Mouse (Mus musculus) 3T3-L1 (cell line): ENCODE measurements around the gene Trabd2b.

Experiments
- DNase-seq: peaks from one replicate; pipeline ENCODE4 v3.0.0-alpha.2; 2015; ENCODE audit warnings: low read depth, low spot score

Gene Trabd2b

DNA sequence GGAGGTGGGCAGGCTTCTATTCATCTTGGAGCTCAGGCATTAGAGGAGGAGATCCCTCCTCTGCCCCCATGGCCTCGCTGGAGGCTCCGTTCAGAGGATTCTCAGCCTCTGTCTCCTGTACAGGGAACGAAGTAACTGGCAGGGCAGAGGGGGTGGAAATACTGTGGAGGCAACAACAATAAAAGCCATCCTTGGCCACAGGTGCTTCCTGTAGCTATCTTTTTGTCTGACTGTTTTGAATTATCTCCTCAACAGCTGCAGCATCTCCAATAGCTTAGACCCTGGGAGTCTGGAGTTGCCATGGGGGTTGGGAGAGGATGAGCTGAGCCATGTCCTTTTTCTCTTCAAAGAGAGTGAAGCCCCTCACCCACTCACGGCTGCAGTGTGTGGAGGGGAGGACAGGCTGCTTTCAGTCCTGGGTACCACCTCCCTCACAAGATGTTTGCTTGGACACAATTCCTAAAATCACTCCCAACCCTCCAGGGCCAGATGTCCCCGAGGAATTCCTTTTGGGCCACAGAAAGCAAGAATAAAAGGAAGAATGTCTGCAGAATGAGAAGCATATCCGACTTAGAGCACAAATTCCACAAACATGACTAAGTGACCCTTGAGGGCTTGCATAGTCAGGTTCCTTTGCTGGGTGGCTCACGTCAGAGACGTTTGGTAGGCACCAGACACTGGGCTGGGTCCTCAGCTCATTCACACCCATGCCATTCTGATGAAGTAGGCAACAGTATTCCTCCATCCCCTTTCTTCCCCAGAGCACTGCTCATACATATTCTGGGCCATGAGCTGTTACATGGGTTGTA, 194.9 kb downstream of the Trabd2b start:
- DNase-seq = peak; percentile 81

DNA sequence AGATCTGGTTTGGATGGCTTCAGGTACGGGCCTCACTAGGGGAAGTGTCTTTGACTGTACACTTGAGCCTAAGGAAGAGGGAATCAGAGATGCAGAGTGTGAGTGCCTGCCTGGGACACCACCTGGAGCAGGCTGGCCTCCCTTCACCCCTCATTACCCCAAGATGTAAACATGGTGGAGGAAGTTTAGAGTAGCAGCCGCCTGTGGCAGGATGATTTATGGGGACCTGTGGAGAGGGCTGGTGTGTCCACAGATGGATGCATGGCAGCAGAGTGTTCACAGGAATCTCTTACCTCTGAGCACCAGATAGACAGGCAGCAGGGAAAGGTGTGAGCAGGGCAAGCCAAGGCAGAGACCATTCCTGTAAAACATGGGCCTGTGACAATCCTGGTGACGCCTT, 199.1 kb downstream of the Trabd2b start:
- DNase-seq = no peak

DNA sequence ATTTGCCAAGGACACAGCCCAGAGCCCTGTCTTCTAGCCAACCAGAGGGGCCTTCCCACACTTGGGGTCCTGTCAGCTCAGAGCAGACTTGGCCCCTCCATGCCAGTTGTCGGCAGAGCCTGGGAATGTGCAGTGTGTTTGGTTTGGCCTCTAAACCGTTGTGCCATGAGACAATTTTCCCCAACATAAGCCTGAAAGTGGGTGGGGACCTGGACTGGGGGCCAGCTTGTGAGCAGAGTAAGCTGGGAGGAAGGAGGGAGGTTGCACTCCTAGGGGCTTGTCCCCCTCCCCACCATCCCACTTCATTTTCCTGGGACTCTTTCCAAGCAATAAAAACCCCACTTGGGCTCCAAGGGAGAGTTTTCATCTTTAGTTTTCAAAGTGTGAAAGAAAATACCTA, 201.3 kb downstream of the Trabd2b start:
- DNase-seq = no peak

DNA sequence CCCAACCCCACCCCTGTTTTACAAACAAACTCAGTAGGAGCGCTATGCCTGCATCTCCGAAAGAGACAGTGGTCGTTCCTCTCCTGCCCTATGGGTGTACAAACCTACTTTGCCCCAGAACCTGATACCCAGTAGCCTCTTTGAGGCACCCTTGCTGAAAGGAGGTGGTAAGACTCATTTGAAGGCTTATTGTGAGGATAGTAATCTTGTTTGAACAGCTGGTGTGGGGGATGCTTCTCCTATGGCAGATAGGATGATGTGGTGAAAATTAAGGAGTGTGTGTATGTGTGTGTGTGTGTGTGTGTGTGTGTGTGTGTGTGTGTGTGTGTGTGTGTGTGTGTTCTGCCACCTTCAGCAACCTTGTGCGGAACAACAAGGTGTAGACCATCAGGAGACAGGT, 202.8 kb downstream of the Trabd2b start:
- DNase-seq = no peak

DNA sequence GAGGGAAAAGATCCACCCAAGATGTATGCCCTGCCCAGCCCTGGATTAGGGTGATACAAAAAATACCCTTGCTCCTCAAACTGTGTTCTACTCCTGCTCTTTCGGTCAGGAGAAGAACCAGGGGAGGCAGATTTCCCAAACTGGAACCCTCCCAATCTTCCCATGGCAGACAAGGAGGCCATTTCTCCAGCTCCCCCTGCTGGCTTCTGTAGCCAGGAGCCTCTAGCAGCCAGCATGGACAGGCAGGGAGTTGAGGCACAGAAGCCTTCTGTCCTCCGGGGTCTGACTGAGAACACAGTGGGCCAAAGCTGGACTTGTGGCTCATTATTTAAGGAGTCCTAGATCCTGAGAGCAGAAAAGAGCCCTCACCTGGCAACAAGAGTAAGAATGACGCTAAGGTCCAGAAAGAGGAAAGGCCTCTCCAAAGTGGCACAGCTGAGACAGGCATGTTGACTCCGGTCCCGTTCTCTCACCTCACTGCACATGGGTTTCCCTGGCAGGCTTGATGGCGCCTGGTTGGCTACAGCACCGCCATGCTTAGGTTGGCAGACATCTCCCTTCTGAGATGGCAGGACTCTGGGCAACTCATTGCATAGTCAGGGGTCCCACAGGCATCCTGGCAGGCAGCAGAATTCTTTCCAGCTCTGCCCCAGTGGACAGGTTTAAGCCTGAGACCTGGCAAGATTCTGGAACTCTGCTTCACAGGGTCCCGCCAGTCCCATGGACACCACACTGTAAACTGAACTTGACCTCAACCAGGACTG, 204.8 kb downstream of the Trabd2b start:
- peak; percentile 42 for DNase-seq

DNA sequence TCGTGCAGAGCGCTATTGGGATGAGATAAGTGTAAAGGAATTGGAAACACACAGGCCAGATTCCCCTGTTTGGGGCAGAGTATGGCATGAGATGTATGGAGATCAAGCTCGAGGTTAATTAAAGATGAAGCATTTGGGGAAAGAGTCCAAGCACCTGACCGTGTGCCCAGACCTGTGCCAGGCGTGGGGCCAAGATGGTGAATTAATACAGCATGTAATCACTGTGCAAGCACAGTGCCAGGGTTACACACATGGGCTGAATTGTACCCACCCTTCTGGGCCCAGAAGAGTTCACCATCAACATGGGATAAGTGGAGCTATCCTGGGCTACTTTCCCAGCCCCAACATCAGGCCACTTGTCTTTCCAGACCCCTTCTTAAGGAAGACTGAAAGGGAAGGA, 205.5 kb downstream of the Trabd2b start:
- no peak for DNase-seq

DNA sequence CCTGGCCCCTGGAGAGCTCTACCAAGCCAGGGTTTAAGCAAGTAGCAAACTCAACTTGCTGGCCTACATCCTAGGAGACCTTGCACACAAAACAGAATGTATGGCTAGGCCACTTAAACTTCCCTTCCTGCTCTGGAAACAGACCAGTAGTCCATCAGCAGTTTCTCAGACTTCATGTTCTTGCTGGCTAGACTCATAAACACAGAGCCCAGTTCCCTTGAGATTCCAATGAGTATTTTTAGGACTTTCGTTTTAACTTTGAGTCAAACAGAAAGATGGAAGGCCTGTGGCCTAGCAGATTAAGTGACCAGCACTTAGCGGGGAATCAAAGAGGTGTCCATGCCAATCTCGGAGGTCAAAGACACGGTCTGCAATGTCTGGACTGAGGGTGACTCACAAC, 206.3 kb downstream of the Trabd2b start:
- peak; percentile 7 for DNase-seq

DNA sequence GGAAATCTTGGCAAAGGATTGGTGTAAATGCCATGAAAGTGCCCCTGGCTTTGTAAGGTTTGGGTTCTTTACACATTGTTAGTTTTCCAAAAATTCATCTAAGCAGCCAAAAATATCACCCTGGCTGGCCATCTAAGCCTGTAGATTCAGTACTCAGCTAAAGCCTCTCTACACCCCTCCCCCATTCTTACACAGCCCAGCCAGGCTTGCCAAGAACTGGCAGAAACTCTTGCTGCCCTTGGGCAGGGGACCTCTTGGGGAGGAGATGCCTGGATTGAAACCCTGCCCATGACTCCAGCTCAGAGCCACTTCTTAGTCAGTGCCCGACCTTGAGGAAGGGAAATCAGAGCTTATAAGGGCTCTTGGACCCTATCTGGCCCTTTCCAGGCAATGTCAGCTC, 207.6 kb downstream of the Trabd2b start:
- DNase-seq = peak; percentile 41

DNA sequence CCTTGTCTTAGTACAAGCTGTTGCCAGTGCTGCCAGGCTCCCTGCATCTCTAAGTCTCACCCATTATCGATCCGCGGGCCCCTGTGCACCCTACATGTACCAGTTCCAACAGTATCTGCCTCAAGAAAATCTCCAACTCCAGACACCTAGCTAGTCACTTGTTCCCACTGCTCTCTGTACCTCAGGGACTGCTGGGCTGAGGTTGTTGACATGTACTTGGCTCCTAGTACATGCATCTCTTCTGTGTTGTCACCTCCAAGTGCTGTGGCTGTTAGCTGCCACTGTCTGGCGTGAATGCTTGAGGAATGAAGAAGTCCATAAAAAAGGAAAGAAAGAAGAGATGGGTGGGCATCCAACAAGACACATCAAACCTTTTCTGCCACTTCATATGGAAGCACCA, 209.2 kb downstream of the Trabd2b start:
- DNase-seq = no peak

DNA sequence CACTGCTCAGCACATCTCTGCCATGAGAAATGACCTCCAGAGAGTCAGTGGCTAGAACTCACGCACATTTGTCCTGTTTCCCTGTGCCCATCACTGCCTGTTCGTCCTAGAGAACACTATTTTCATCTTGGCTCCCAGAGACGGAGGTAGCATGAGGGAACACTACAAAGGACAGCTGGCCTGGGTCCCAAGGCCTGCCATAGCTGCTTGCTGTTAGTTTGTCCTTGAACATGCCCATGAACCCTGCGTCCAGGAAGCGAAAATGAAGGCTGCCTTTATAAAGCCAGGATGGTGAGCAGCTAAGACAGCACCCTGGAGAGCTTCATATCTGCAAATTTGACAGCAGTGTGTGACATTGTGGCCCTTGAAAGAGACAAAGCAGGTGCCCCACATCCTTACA, 216.4 kb downstream of the Trabd2b start:
- no peak for DNase-seq

DNA sequence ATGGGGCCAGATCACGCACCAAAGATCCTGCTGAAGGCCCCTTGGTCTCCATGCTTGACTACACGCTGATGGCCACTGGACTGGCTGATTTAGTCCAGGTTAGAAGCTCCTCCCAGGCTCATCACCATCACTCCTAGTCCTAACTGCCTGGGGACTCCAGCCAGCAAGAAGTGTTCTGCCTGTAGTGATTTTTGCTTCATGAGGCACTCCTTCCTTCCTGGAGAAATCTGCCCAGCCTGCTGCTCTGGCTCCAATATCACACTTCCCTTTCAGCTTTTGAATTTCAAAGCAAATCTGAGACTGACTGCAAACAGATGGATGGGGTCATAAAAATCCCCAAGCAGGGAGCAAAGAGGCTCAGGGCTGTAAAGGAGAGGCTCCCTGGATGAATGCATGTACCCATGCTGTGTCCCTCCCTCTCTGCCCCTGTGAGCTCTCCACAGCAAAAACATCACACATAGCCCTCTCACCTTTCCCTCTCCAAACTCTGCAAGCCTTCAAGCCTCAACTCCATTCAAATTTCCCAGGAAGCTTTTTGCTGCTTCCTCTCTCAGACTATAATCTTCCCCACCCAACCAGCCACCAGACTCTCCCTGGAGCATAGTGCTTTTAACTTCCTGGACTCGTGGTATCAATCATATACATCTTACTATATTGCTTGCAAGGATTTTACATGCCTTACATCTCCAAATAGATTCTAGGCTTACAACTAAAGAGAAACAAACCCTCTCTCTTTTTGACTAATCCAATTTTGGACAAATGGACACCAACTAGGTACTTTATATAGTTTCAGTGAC, 217.8 kb downstream of the Trabd2b start:
- DNase-seq = no peak

DNA sequence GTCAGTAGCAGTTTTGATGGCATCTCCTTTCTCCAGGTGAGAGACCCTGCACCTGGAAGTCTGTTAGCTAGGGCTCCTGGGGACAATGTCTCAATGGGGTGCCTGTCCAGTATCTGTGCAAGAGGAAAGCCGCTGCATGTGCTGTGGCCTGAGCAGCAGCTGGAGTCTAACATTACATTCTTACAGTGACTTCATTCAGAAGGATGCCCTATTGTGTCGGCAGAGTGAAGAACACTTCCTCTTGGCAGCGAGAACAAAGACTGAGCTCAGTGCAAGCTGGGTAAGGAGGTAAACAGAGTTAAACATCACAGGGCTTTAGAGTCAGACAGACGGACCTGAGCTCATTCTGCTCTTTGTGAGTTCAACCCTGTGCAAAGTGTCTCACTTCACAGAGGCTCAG, 218.8 kb downstream of the Trabd2b start:
- DNase-seq = no peak

DNA sequence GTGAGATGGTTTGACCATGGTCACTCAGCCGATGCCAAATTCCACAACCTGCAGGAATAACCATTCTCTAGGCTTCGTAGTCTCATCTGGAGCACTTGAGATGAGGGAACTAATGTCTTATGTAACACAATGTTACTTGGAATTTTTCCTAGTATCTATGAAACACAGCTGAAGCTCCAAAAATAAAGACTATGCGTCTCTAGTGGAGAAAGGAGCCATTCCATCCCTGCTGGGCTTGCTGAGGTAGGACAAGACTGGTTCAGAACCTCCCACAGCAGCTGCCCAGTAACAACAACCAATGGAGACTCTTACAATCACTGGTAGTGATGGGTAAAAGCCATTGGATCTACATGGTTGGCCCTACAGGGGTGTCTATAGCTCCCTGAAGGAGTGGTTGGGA, 219.4 kb downstream of the Trabd2b start:
- no peak for DNase-seq

DNA sequence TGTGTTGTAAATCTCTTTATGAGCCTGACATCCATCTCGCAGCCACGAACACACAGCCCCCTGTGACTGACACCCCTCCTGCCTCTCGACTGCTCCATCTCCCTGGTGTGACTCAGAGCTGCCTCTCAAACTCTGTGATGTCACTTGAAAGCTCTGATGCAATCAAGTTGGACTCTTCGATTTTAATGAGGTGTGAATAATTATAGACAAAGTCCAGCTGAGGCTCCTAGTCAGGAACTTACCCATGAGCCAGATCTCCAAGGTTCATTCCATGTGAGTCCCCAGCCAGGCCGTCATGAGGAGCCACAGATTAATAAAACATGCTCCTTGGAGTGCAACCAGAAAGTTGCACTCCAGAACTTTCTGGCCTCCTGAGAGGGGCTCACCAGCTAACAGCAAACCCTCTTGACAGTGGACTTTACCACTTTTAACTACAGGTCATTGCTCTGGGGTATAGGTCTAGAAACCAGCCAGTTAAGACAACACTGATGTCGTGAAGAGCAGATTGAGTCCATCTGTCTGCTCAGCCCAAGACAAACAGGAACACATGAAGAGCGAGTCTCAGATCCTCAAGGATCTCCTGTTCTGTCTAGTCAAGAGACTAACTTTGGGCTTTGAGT, 221.3 kb downstream of the Trabd2b start:
- DNase-seq = no peak

DNA sequence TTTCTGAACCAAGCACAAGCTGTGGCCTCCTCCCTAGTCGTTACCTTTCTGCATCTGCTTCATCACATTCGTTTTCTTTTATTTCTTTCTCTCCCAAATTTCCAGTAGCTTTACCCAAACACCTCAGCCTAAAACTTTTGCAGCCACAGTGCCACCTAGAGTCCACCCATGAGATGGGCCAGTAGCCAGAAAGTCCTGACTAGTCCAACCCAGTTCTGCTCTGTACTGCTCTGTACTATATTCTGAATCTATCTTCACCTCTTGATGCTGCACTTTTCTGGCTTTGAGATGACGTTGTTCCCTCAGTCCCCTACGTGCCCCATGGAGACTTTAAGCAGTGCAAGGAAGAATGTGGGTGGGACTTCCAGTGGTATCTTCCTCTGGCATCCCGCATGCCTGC, 229.4 kb downstream of the Trabd2b start:
- DNase-seq = peak; percentile 85

DNA sequence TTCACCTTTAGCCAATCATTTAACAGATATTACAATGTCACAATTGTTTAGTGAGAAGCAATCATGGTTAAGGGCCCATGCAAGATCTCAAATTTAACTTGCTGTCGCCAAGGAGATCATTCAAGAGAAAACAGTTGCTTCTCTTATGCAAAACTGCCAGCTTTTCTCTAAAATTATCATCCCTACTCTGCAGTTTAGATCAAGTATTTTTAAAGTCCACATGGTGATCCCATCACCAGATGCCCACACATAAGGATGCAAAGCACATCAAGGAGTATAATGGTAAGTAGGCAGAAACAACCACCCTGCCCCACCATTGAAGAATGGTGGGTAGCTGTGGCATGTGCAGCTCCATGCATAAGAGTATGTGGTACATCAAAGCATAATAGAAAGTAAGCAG, 229.8 kb downstream of the Trabd2b start:
- no peak for DNase-seq

DNA sequence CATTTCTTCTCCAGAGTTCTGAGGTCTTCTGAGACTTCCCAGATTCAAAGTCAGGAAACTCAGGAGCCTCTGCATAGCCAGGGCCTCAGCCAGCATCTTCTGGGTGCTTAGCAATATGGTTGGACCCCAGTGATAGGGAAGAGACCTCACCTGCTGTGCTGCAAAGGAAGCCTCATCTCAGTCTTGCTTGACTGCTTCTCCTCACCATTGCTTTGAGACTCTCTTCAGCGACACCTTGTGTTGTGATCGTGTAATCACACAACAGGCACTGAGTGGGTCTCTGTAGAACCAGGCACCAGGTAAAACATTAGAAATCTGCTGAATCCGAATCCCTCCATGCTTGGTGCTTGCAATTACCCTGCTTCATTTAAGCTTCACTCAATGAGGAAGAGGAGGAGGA, 230.6 kb downstream of the Trabd2b start:
- DNase-seq = peak; percentile 76

DNA sequence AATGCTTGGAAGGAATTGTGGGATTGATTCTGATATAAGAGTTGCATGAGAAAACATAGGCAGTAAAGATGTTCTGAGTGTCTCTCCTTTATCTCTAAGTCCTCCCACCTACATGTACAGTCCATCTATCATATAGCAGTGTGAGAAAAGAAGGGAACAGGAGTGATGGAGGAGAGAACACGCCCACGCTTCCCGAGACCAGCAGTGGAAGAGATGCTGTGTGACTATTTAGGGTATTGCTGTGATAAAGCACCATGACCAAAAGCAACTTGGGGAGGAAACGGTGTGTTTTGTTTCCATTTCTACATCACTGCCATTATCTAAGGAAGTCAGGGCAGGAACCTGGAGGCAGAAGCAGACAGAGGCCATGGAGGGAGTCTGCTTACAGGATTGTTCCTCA, 235.9 kb downstream of the Trabd2b start:
- DNase-seq = no peak

DNA sequence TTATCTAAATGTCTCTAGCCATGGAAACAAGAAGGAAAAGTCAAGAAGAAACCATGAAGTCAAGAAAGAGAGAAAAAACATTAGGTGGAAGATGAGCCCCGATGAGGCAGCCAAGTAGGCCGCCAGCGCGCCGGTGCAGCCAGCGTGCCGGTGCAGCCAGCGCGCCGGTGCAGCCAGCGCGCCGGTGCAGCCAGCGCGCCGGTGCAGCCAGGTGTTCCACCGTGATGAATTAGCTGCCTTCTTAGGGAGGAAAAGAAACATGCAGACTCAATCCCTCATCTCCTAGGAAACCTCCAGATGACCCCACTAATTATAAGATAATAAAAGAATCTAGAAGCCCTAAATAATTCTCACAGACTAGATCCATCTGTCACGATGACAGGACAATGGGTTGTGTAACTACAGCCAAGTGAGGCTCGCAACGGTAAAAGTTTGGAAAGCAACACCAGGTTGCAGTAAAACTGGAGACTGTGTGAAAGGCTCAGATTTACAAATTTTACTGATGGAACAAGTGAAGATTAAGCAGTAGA, 237.2 kb downstream of the Trabd2b start:
- DNase-seq = no peak

DNA sequence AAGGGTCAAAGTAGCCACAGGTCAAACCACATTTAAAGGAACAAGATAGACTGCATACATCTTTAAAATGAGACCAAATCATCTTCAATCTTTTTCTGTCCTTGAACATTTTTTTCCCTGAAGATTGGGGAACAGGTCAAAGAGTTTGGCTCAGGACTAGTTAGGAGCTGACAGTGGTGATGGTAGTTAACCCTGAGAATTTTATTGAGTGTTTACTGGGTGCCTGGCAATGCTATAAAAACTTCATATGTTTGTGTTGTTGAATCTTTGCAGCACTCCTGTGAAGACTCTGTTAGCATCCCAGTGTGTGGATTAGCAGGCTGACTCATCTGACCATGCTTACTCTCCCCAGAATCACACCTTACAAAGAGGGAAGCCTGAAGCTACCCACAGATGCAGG, 238.8 kb downstream of the Trabd2b start:
- no peak for DNase-seq

DNA sequence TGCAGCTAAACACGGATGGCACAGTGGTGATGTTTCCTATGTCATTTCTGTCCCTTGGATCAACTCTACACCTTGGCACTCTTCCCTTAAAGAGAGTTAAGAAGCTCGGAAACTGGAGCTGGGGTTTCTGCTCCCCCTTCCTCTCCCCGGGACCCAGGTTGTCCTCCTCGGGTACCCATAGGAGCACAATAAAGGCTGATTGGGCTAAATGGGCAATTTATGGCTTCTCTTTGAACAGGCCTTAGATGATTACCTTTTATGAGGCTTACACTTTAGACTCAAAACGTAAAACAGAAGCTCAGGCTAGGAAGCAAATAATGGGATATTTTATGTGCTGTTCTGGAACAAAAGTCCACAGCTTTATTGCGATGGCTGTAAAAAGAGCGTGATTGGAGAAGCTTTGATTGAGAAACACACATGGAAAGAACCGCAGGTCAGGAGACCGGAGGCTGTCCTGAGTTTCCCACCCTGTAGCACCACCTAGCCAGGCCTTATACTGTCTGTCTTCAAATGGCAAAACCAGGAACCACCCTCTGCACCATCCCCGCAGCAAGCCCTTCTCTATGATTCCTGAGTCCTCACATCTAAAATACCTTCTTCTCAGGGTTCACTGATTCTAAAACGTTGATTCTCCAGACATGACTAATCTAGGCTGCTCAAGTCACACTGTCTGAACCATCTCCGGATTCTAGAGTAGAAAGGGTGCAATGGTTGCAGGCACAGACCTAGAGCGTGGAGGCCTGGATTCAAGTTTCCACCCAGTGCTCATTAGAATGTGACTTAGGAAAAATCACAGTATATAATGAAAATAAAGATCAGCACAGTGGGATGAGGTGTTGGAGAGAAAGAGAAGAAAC, 240.5 kb downstream of the Trabd2b start:
- DNase-seq = no peak
